Mouse (Mus musculus) left cerebral cortex, adult 2 months (tissue): ENCODE measurements around the gene Cmbl. TPM values are rescaled to one million over a fixed set of nuclear protein-coding genes. Genes with fewer than 3 reads are reported as not detected.

Experiments used
- DNase-seq, 2 experiments: peaks; one replicate each; pipeline ENCODE4 v3.0.0; 2021 to 2022; ENCODE audit warnings: low spot score in 2 of 2, mixed read lengths in 1 of 2; ENCODE audit errors: extremely low spot score in 1 of 2
- H3K27ac ChIP-seq: fragments of 200-600 bp; 2 replicates; pipeline ENCODE4 v1.8.1; 2022
- H3K4me3 ChIP-seq: fragments of 200-600 bp; 2 replicates; pipeline ENCODE4 v1.8.1; 2022
- CTCF ChIP-seq: fragments of 200-600 bp; IDR thresholded peaks from 2 replicates; pipeline ENCODE4 v1.8.1; 2022; ENCODE audit warnings: antibody characterized with exemption, mild to moderate bottlenecking, moderate library complexity
- intact Hi-C: fragments of 180-260 bp; cut with DNase I; formaldehyde crosslinking; loops from one replicate; pipeline ENCODE4 v1.15.1; 2025
- total RNA-seq, 2 experiments: library from RNA; stranded (reverse); gene quantifications; 2 replicates each; pipeline ENCODE4 v1.2.3; 2021

Gene Cmbl
- total RNA-seq, 2 experiments from 2014 or later = 15.7 to 17.9 TPM

GRCm38 (mm10) chr15:31532331-31533021, 32.7 kb upstream of the Cmbl start:
- no peak for DNase-seq
- no peak for TF ChIP-seq CTCF
- no peak overlapping the region for H3K27ac ChIP-seq
- no peak overlapping the region for H3K4me3 ChIP-seq
- intact Hi-C loops = loop anchor here (5.0 kb wide), 1 partner anchor 55 kb away; no protein-coding TSS in a partner anchor

- H3K27ac ChIP-seq = no peak overlapping the region
- TF ChIP-seq CTCF = no peak
- no peak overlapping the region for H3K4me3 ChIP-seq
- DNase-seq = no peak
- intact Hi-C loops = loop anchor here (5.0 kb wide), 1 partner anchor 54 kb away; no protein-coding TSS in a partner anchor
These were observed 31.7 kb upstream of the Cmbl start for GRCm38 (mm10) chr15:31533529-31533928.

GRCm38 (mm10) chr15:31534421-31535258, 30.5 kb upstream of the Cmbl start:
- DNase-seq = no peak
- no peak for TF ChIP-seq CTCF
- intact Hi-C loops = loop anchor here (5.0 kb wide), 2 partner anchors 38 to 53 kb away; no protein-coding TSS in a partner anchor
- Histone ChIP-seq H3K27ac (peak overlapping the region; percentile 69; the same call in 1 of the 2 replicates), H3K4me3 (no peak overlapping the region)

- no peak for TF ChIP-seq CTCF
- intact Hi-C loops = loop anchor here (5.0 kb wide), 1 partner anchor 37 kb away; no protein-coding TSS in a partner anchor
These were observed 29.8 kb upstream of the Cmbl start for GRCm38 (mm10) chr15:31535259-31535855.

GRCm38 (mm10) chr15:31536051-31536737, 29.0 kb upstream of the Cmbl start:
- Histone ChIP-seq H3K4me3 (no peak overlapping the region), H3K27ac (peak overlapping the region; percentile 69)
- TF ChIP-seq CTCF = no peak
- peak; percentile 61 to 68 for DNase-seq
- intact Hi-C loops = loop anchor here (5.0 kb wide), 1 partner anchor 36 kb away; no protein-coding TSS in a partner anchor

More at GRCm38 (mm10) chr15:31535259-31535855, 29.8 kb upstream of the Cmbl start:
- no peak for DNase-seq
- no peak overlapping the region for H3K4me3 ChIP-seq
- H3K27ac ChIP-seq = peak overlapping the region; percentile 69

GRCm38 (mm10) chr15:31537706-31538105, 27.5 kb upstream of the Cmbl start:
- Histone ChIP-seq H3K4me3 (no peak overlapping the region), H3K27ac (no peak overlapping the region)
- TF ChIP-seq CTCF = no peak
- no peak for DNase-seq
- intact Hi-C loops = loop anchor here (5.0 kb wide), 1 partner anchor 35 kb away; no protein-coding TSS in a partner anchor

DNA sequence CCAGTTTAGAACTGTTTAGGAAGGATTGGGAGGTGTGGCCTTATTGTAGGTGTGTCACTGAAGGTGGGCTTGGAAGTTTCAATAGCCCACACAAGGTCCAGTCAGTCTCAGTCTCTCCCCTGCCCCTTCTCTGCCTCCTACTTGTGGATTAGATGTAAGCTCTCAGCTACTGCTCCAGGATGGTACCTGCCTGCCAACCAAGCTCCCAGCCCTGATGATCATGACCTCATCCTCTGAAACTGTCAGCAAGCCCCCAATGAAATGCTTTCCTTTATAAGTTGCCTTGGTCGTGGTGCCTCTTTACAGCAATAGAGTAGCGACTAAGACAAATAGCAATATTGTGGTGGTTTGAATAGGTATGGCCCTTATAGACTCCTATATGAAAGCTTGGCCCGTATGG, 26.8 kb upstream of the Cmbl start:
- TF ChIP-seq CTCF = no peak
- DNase-seq = no peak
- no peak overlapping the region for H3K27ac ChIP-seq
- no peak overlapping the region for H3K4me3 ChIP-seq
- intact Hi-C loops = loop anchor here (5.0 kb wide), 1 partner anchor 34 kb away; no protein-coding TSS in a partner anchor

DNA sequence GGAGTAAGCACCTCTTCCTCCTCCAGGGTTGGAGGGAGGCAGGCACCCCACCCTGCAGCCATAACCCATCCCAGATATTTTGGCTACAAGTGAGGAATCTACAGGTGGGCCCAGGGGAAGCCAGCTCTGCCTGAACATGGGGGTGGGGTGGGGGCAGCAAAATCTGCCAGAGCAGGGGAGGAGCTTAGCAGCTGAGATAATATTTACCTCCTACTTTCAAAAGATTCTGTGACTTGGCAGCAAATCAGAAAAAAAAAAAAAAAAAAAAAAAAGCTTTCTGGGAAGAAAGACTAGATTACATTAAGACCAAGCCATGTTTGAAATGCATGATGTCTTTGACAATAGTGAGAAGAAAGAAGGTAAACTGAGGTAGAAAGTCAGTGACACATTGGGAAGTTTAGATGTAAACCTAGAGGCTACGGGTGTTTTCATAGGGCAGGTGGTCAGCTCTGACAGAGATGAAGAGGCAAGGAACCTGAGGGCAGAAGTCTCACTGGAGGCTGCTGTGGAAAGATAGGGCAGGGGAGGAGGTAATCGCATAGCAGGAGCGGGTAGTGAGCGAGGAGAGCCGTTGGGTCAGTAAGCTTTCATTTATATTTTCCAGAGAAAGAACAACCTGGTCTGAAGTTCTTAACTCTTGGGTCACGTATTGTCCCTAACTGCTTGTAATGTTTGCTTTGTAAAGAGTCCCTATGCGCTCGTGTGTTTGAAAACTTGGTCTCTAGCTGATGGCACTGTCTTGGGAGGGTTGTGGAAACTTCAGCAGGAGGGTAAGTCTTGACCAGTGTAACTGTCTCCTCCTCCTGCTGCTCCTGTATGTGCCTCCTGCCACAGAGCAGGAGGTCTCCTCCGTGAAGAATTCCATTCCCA, 25.3 kb upstream of the Cmbl start:
- DNase-seq = no peak
- H3K27ac ChIP-seq = no peak overlapping the region
- no peak for TF ChIP-seq CTCF
- H3K4me3 ChIP-seq = no peak overlapping the region
- intact Hi-C loops = loop anchor here (5.0 kb wide), 1 partner anchor 32 kb away; no protein-coding TSS in a partner anchor

- 0 out of 2 replicates have a peak overlapping the region, but pooled peaks have one; percentile 19 for H3K27ac ChIP-seq
- TF ChIP-seq CTCF = no peak
- intact Hi-C loops = no loop called here
- H3K4me3 ChIP-seq = no peak overlapping the region
- no peak for DNase-seq
These were observed 24.7 kb upstream of the Cmbl start for GRCm38 (mm10) chr15:31540513-31540802.
